Mouse (Mus musculus): ENCODE results near the gene Kcnma1.

GRCm38 (mm10) chr14:23572778-23573177, 441.5 kb downstream of the Kcnma1 start:
- TF ChIP-seq CTCF (IDR thresholded peaks at IDR 0.05 in 2 of 3, conservative IDR thresholded peaks at IDR 0.05 in 1 of 3; ENCODE audit: control insufficient read depth in 1 of 3, insufficient read depth in 1 of 3, low read depth in 2 of 3, low read length in 3 of 3, poor library complexity in 1 of 3, severe bottlenecking in 1 of 3) (no peak), ZC3H11A (IDR thresholded peaks at IDR 0.05; ENCODE audit: low read depth, low read length) (no peak), MAFK (IDR thresholded peaks at IDR 0.05; ENCODE audit: borderline replicate concordance, low read depth, low read length) (no peak), RCOR1 (IDR thresholded peaks at IDR 0.05; ENCODE audit: low read depth, low read length) (no peak), USF1 (IDR thresholded peaks at IDR 0.05; ENCODE audit: low read depth, low read length) (no peak)

Data from MEL (cell line).